Mouse (Mus musculus) gonadal fat pad, adult 2 months (tissue): Measurements from ENCODE around the gene Spats2. TPM values are rescaled to one million over a fixed set of nuclear protein-coding genes. Genes with fewer than 3 reads are reported as not detected.

Experiments used
- DNase-seq: peaks from one replicate; pipeline ENCODE4 v3.0.0-alpha.2; 2012; ENCODE audit warnings: low read depth
- polyA plus RNA-seq: library from polyadenylated mRNA; depleted of rRNA; stranded (reverse); fragments of >200 nt; gene quantifications from 2 replicates; pipeline ENCODE4 v1.2.3, GENCODE M21; 2012; rRNA removed

Spats2 gene
- polyA plus RNA-seq, 1 experiment, result 15.2 TPM

DNA sequence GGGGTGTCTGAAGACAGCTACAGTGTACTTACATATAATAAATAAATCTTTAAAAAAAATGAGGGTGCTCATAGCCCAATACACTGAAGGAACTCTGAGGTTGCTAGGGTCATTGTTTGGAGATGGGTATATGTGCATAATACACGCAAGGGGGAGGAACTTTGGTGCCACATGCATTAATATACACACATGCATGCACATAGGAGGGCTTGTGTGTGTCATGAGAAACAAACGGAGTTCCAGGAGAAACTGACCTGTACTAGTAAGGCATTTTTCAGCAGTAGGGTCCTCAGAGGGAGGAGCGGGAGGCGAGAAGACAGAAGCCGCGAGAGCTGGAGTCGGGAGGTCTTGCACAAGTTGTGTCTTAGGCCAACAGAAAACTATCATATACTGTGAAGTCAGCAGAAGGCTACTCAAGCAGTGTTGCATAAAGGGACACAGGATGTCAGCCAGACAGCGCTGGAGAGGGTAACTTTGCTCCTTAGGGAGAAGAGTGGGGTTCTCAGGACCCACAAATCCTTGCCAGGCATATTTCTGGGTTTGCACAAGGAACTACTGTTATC is 133.5 kb downstream of the Spats2 start:
- DNase-seq, result no peak

GRCm38 (mm10) chr15:99259730-99260252 is 134.1 kb downstream of the Spats2 start:
- peak; percentile 90 for DNase-seq

- no peak for DNase-seq
Observed at GRCm38 (mm10) chr15:99262702-99263101, 137.0 kb downstream of the Spats2 start.

Other genes with a start within 250 kb of the Spats2 start
- 1.8 and 3.2 TPM in 2 replicates for gene Rhebl1, start 231.4 kb upstream of the Spats2 start, polyA plus RNA-seq
- gene Dhh, start 227.4 kb upstream of the Spats2 start, polyA plus RNA-seq, result 1.7 and 2.1 TPM in 2 replicates
- gene Lmbr1l, start 207.7 kb upstream of the Spats2 start, polyA plus RNA-seq, result 37.5 and 42.9 TPM in 2 replicates
- gene Tuba1b, start 191.4 kb upstream of the Spats2 start, polyA plus RNA-seq, result 1,607 and 3,142 TPM in 2 replicates
- 1.2 and 151 TPM in 2 replicates for gene Gm49450, start 172.4 kb upstream of the Spats2 start, polyA plus RNA-seq
- 538 and 2,258 TPM in 2 replicates for gene Tuba1a, start 172.2 kb upstream of the Spats2 start, polyA plus RNA-seq
- 213 and 263 TPM in 2 replicates for gene Tuba1c, start 96.0 kb upstream of the Spats2 start, polyA plus RNA-seq
- gene Prph, start 70.7 kb upstream of the Spats2 start, polyA plus RNA-seq, result 0.06 and 0.32 TPM in 2 replicates
- 2.3 and 3.0 TPM in 2 replicates for gene Troap, start 51.3 kb upstream of the Spats2 start, polyA plus RNA-seq
- 1.8 and 2.1 TPM in 2 replicates for gene C1ql4, start 38.1 kb upstream of the Spats2 start, polyA plus RNA-seq
- gene Dnajc22, start 32.7 kb upstream of the Spats2 start, polyA plus RNA-seq, result 5.8 and 7.6 TPM in 2 replicates
- 51.8 and 55.4 TPM in 2 replicates for gene Kcnh3, start 98.9 kb downstream of the Spats2 start, polyA plus RNA-seq
- 69.8 and 80.5 TPM in 2 replicates for gene Mcrs1, start 126.0 kb downstream of the Spats2 start, polyA plus RNA-seq
- gene Prpf40b, start 169.2 kb downstream of the Spats2 start, polyA plus RNA-seq, result 70.0 and 72.1 TPM in 2 replicates
- gene Fam186b, start 170.0 kb downstream of the Spats2 start, polyA plus RNA-seq, result 0.24 and 0.35 TPM in 2 replicates
- 30.6 and 31.4 TPM in 2 replicates for gene Fmnl3, start 244.6 kb downstream of the Spats2 start, polyA plus RNA-seq